Mouse (Mus musculus) adrenal gland, postnatal 14 days (tissue): ENCODE data around the gene Alas2. TPM values are rescaled to one million over a fixed set of nuclear protein-coding genes. Genes with fewer than 3 reads are reported as not detected.

ENCODE experiments used
- microRNA-seq, 2 experiments: library from miRNA; unstranded; fragments of <30 nt; microRNA quantifications; one replicate each; pipeline ENCODE4 v1.2.0; 2021
- total RNA-seq: library from RNA; stranded (reverse); gene quantifications from 2 replicates; pipeline ENCODE4 v1.2.3, GENCODE M21; 2021

Alas2 gene
- total RNA-seq, 1 experiment from 2014 or later, result 152 TPM

Small RNA genes within 50 kb of the gene (microRNA-seq; reads per million reads assigned to microRNA genes)
- 0 reads per million in 2 experiments for gene Mir3620

Other genes starting within 250 kb of the Alas2 start
- 20.5 and 24.2 TPM in 2 replicates for gene Tmem29, start 88.2 kb upstream of the Alas2 start, total RNA-seq
- 30.5 and 42.7 TPM in 2 replicates for gene Pfkfb1, start 40.9 kb downstream of the Alas2 start, total RNA-seq
- gene Apex2, start 42.5 kb downstream of the Alas2 start, total RNA-seq, result 18.9 and 22.9 TPM in 2 replicates
- 11.7 and 11.9 TPM in 2 replicates for gene Tro, start 110.2 kb downstream of the Alas2 start, total RNA-seq